Mouse (Mus musculus) cerebellum, adult 2 months (tissue): Measurements from ENCODE around the gene St6galnac3.

Experiments
- CTCF ChIP-seq: fragments of 200-500 bp; IDR thresholded peaks from 2 replicates; pipeline ENCODE4 v1.5.1; 2011; ENCODE audit warnings: low read depth, mild to moderate bottlenecking, control low read depth, low read length, moderate library complexity, borderline replicate concordance; ENCODE audit not compliant: insufficient read depth
- POLR2A ChIP-seq: fragments of 200-500 bp; IDR thresholded peaks from 2 replicates; pipeline ENCODE4 v1.6.1; 2011; ENCODE audit warnings: low read length, control low read depth, borderline replicate concordance; ENCODE audit not compliant: insufficient read depth

DNA sequence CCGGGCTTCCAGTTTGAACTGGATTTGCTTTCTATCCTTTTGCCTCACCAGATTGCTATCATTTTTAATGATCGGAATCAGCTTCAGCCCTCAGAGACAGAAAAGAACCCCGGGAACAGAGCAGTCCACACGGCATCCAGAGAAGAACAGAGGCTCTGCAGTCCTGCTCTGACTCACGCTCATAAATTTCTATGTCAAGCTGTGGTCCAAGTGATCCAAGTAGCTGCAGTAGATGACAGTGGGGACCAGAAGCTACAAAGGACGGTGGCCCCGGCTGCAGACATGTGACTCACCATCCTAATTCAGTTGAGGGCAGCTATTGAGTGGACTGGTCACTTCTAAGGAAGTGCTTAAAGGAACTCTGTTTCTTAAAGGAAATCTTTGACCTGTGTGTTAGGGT is 45.6 kb upstream of the St6galnac3 start:
- TF ChIP-seq CTCF (no peak), POLR2A (no peak)
